Mouse (Mus musculus): ENCODE results near the gene Pip4k2b. TPM values are rescaled to one million over a fixed set of nuclear protein-coding genes. Genes with fewer than 3 reads are reported as not detected.
"Not testable (repeated sequence)": the region's sequence is repeated elsewhere in the genome, so short reads cannot be mapped to it uniquely, and the experiment has no call there.

Pip4k2b gene
- total RNA-seq, 2 experiments from 2014 or later, result 2.9 to 12.6 TPM

GRCm38 (mm10) chr11:97758942-97759341 lies 14.4 kb upstream of the Pip4k2b start:
- no peak for ATAC-seq (replicated peaks; ENCODE audit: low FRiP score, poor library complexity, severe bottlenecking)

GRCm38 (mm10) chr11:97758125-97758524 lies 13.6 kb upstream of the Pip4k2b start:
- ATAC-seq (replicated peaks; ENCODE audit: low FRiP score, poor library complexity, severe bottlenecking), result no peak

- no peak for ATAC-seq (replicated peaks; ENCODE audit: low FRiP score, poor library complexity, severe bottlenecking)
Measured at GRCm38 (mm10) chr11:97753277-97753676, 8.8 kb upstream of the Pip4k2b start.

- no peak for ATAC-seq (replicated peaks; ENCODE audit: low FRiP score, poor library complexity, severe bottlenecking)
Measured at GRCm38 (mm10) chr11:97748496-97748895, 4.0 kb upstream of the Pip4k2b start.

- ATAC-seq (replicated peaks; ENCODE audit: low FRiP score, poor library complexity, severe bottlenecking), result no peak
Measured at GRCm38 (mm10) chr11:97747773-97748172, 3.3 kb upstream of the Pip4k2b start.

GRCm38 (mm10) chr11:97745331-97745721 lies 822 bp upstream of the Pip4k2b start:
- no peak for ATAC-seq (replicated peaks; ENCODE audit: low FRiP score, poor library complexity, severe bottlenecking)

GRCm38 (mm10) chr11:97744718-97745330 lies 320 bp upstream of the Pip4k2b start:
- peak; percentile 93 for ATAC-seq (replicated peaks; ENCODE audit: low FRiP score, poor library complexity, severe bottlenecking)

GRCm38 (mm10) chr11:97743423-97743822 lies 1.1 kb downstream of the Pip4k2b start:
- no peak for ATAC-seq (replicated peaks; ENCODE audit: low FRiP score, poor library complexity, severe bottlenecking)

- ATAC-seq (replicated peaks; ENCODE audit: low FRiP score, poor library complexity, severe bottlenecking), result no peak
Measured at GRCm38 (mm10) chr11:97742591-97742990, 1.9 kb downstream of the Pip4k2b start.

- ATAC-seq (replicated peaks; ENCODE audit: low FRiP score, poor library complexity, severe bottlenecking), result no peak
Measured at GRCm38 (mm10) chr11:97742157-97742556, 2.3 kb downstream of the Pip4k2b start.

GRCm38 (mm10) chr11:97740190-97740589 lies 4.3 kb downstream of the Pip4k2b start:
- ATAC-seq (replicated peaks; ENCODE audit: low FRiP score, poor library complexity, severe bottlenecking), result no peak

- ATAC-seq (replicated peaks; ENCODE audit: low FRiP score, poor library complexity, severe bottlenecking), result no peak
Measured at GRCm38 (mm10) chr11:97739155-97739554, 5.3 kb downstream of the Pip4k2b start.

- ATAC-seq (replicated peaks; ENCODE audit: low FRiP score, poor library complexity, severe bottlenecking), result no peak
Measured at GRCm38 (mm10) chr11:97738703-97739102, 5.8 kb downstream of the Pip4k2b start.

- ATAC-seq (replicated peaks; ENCODE audit: low FRiP score, poor library complexity, severe bottlenecking), result no peak
Measured at GRCm38 (mm10) chr11:97737600-97737999, 6.9 kb downstream of the Pip4k2b start.

- no peak for ATAC-seq (replicated peaks; ENCODE audit: low FRiP score, poor library complexity, severe bottlenecking)
Measured at GRCm38 (mm10) chr11:97736645-97737044, 7.9 kb downstream of the Pip4k2b start.

- not testable (repeated sequence) for ATAC-seq (replicated peaks; ENCODE audit: low FRiP score, poor library complexity, severe bottlenecking)
Measured at GRCm38 (mm10) chr11:97734810-97735209, 9.7 kb downstream of the Pip4k2b start.

GRCm38 (mm10) chr11:97733689-97734088 lies 10.8 kb downstream of the Pip4k2b start:
- ATAC-seq (replicated peaks; ENCODE audit: low FRiP score, poor library complexity, severe bottlenecking), result no peak

- ATAC-seq (replicated peaks; ENCODE audit: low FRiP score, poor library complexity, severe bottlenecking), result no peak
Measured at GRCm38 (mm10) chr11:97728730-97729129, 15.8 kb downstream of the Pip4k2b start.

GRCm38 (mm10) chr11:97728311-97728710 lies 16.2 kb downstream of the Pip4k2b start:
- no peak for ATAC-seq (replicated peaks; ENCODE audit: low FRiP score, poor library complexity, severe bottlenecking)

- ATAC-seq (replicated peaks; ENCODE audit: low FRiP score, poor library complexity, severe bottlenecking), result no peak
Measured at GRCm38 (mm10) chr11:97723709-97724108, 20.8 kb downstream of the Pip4k2b start.

- no peak for ATAC-seq (replicated peaks; ENCODE audit: low FRiP score, poor library complexity, severe bottlenecking)
Measured at GRCm38 (mm10) chr11:97721338-97721737, 23.2 kb downstream of the Pip4k2b start.

GRCm38 (mm10) chr11:97719041-97719440 lies 25.5 kb downstream of the Pip4k2b start:
- ATAC-seq (replicated peaks; ENCODE audit: low FRiP score, poor library complexity, severe bottlenecking), result no peak

Measured in erythroid progenitor cell, adult 5-6 weeks (primary cell).